Mouse (Mus musculus) embryonic fibroblast, embryonic 13.5 days (primary cell): Measurements from ENCODE around the gene Dnaic2.

Experiments
- CTCF ChIP-seq: IDR thresholded peaks from 2 replicates; pipeline ENCODE4 v1.5.1; 2011; ENCODE audit warnings: mild to moderate bottlenecking, control low read depth, low read length, moderate library complexity, borderline replicate concordance; ENCODE audit not compliant: insufficient read depth
- POLR2A ChIP-seq: IDR thresholded peaks from 2 replicates; pipeline ENCODE4 v1.6.1; 2011; ENCODE audit warnings: low read depth, mild to moderate bottlenecking, control low read depth, low read length, moderate library complexity

GRCm38 (mm10) chr11:114681054-114681453 is 46.2 kb upstream of the Dnaic2 start:
- no peak for TF ChIP-seq CTCF
- TF ChIP-seq POLR2A = no peak
